Comparison of ENCODE assay signal across 8 mouse cellular contexts in genomic region chr13:34046421-34047012, GRCm38 (mm10). TPM values are rescaled to one million over a fixed set of nuclear protein-coding genes. Genes with fewer than 3 reads are reported as not detected.
A peak's percentile ranks its signal among the peaks of the same experiment; 100 is the strongest.
DNase-seq lines count a peak whose midpoint lies in the region; ATAC-seq lines count a peak whose summit lies in the region.

No protein-coding gene starts in this region.

- no peak overlapping the region for H3K27ac ChIP-seq in limb, embryonic 11.5 days (replicated peaks; ENCODE audit: low read depth, low read length)
- 0 out of 2 replicates have a peak overlapping the region, but pooled peaks have one; percentile 16 for H3K27ac ChIP-seq in midbrain, embryonic 15.5 days

- H3K27me3 ChIP-seq in limb, embryonic 11.5 days (ENCODE audit: control insufficient read depth, insufficient read depth, low read length): no peaks in the 10 kb centered on the region
- H3K27me3 ChIP-seq in midbrain, embryonic 15.5 days (replicated peaks): no peaks in the 10 kb centered on the region

- H3K9me3 ChIP-seq in limb, embryonic 11.5 days (ENCODE audit: control insufficient read depth, low read length): no peaks in the 10 kb centered on the region
- no peaks in the 10 kb centered on the region for H3K9me3 ChIP-seq in midbrain, embryonic 15.5 days

- no peaks in the 10 kb centered on the region for H3K4me1 ChIP-seq in limb, embryonic 11.5 days (ENCODE audit: control insufficient read depth, insufficient read depth, low read length)
- peaks cover 6% of the 10 kb centered on the region for H3K4me1 ChIP-seq in midbrain, embryonic 15.5 days

- H3K4me3 ChIP-seq in limb, embryonic 11.5 days (ENCODE audit: low read depth, low read length): no peak overlapping the region
- H3K4me3 ChIP-seq in midbrain, embryonic 15.5 days: no peak overlapping the region

- H3K4me2 ChIP-seq in limb, embryonic 11.5 days (ENCODE audit: low read depth, severe bottlenecking): no peak overlapping the region
- no peak overlapping the region for H3K4me2 ChIP-seq in midbrain, embryonic 15.5 days

- DNase-seq in urinary bladder, adult 18-20 months (ENCODE audit: low spot score in 2 of 2): peak; percentile 38 to 72
- no peak for DNase-seq in urinary bladder, postnatal 10 days (ENCODE audit: low spot score)
- peak; percentile 73 for DNase-seq in embryo, embryonic 9.5 days (ENCODE audit: extremely low spot score)
- peak; percentile 97 for DNase-seq in heart, adult 11 months
- DNase-seq in kidney, adult 18-20 months: peak; percentile 87
- DNase-seq in limb, embryonic 11.5 days (ENCODE audit: low spot score): peak; percentile 70
- DNase-seq in spleen, adult 18-20 months: peak; percentile 27 to 44

- 47% methylated on average over 11 of the region's 11 CpGs for WGBS in limb, embryonic 11.5 days
- WGBS in midbrain, embryonic 15.5 days: 40% methylated on average over 11 of the region's 11 CpGs

- peak; percentile 82; the same call in 1 of the 2 replicates for ATAC-seq in limb, embryonic 11.5 days (ENCODE audit: insufficient number of reproducible peaks, low FRiP score, low TSS enrichment, low read depth)
- peak; percentile 95 for ATAC-seq in midbrain, embryonic 15.5 days (replicated peaks)

- no peaks in the 10 kb centered on the region for H3K36me3 ChIP-seq in limb, embryonic 11.5 days (ENCODE audit: control insufficient read depth, insufficient read depth, low read length)
- H3K36me3 ChIP-seq in midbrain, embryonic 15.5 days (replicated peaks): no peaks in the 10 kb centered on the region; the same call in 1 of the 2 replicates

- no peak overlapping the region for H3K9ac ChIP-seq in limb, embryonic 11.5 days (ENCODE audit: low read length)
- H3K9ac ChIP-seq in midbrain, embryonic 15.5 days: no peak overlapping the region

RNA-seq across cellular contexts. Expression of gene Bphl, which starts 9.1 kb away (rescaled TPM):
- polyA plus RNA-seq in limb, embryonic 11.5 days (2014; fragmentation: Nextera tagmentation; extraction: Ambion mirVana): 36.1 and 41.9 TPM in 2 replicates
- 35.4 and 36.8 TPM in 2 replicates for polyA plus RNA-seq in midbrain, embryonic 15.5 days (2015; fragmentation: Nextera tagmentation; extraction: Ambion mirVana)

RNA-seq across cellular contexts. Expression of gene Tubb2a, which starts 31.3 kb away (rescaled TPM):
- 49.1 and 49.9 TPM in 2 replicates for polyA plus RNA-seq in limb, embryonic 11.5 days (2014; fragmentation: Nextera tagmentation; extraction: Ambion mirVana)
- polyA plus RNA-seq in midbrain, embryonic 15.5 days (2015; fragmentation: Nextera tagmentation; extraction: Ambion mirVana): 3,188 and 3,263 TPM in 2 replicates

RNA-seq across cellular contexts. Expression of gene Serpinb6a, which starts 43.9 kb away (rescaled TPM):
- polyA plus RNA-seq in limb, embryonic 11.5 days (2014; fragmentation: Nextera tagmentation; extraction: Ambion mirVana): 41.8 and 43.1 TPM in 2 replicates
- polyA plus RNA-seq in midbrain, embryonic 15.5 days (2015; fragmentation: Nextera tagmentation; extraction: Ambion mirVana): 29.1 and 33.9 TPM in 2 replicates

RNA-seq across cellular contexts. Expression of gene Ripk1, which starts 44.4 kb away (rescaled TPM):
- polyA plus RNA-seq in limb, embryonic 11.5 days (2014; fragmentation: Nextera tagmentation; extraction: Ambion mirVana): 11.0 and 12.1 TPM in 2 replicates
- polyA plus RNA-seq in midbrain, embryonic 15.5 days (2015; fragmentation: Nextera tagmentation; extraction: Ambion mirVana): 6.2 and 6.7 TPM in 2 replicates

Comparison
In these comparisons a context has a peak if more than half of its experiments do, and no peak if none do; other contexts are left out.
1. RNA of gene Tubb2a, which starts 31.3 kb away (polyA plus RNA-seq): 3,188 to 3,263 TPM in midbrain, embryonic 15.5 days; 49.1 to 49.9 TPM in limb, embryonic 11.5 days; every median in the first group is over 10 times any median in the second.